Mouse (Mus musculus): Measurements from ENCODE around the gene Pi4ka. TPM values are rescaled to one million over a fixed set of nuclear protein-coding genes. Genes with fewer than 3 reads are reported as not detected.

The Pi4ka gene
- polyA plus RNA-seq, 1 experiment from 2014 or later: 29.4 TPM

GRCm38 (mm10) chr16:17392784-17393183 is 13.3 kb downstream of the Pi4ka start:
- no peak for ATAC-seq (ENCODE audit: insufficient number of reproducible peaks, low FRiP score, low TSS enrichment, low read depth)
- 53% methylated on average over 4 of the region's 4 CpGs for WGBS

GRCm38 (mm10) chr16:17383594-17384326 is 22.4 kb downstream of the Pi4ka start:
- H3K4me1 ChIP-seq: no peaks in the 10 kb centered on the region
- H3K4me2 ChIP-seq (replicated peaks): no peak overlapping the region
- ATAC-seq (ENCODE audit: insufficient number of reproducible peaks, low FRiP score, low TSS enrichment, low read depth): no peak
- no peak overlapping the region for H3K4me3 ChIP-seq (replicated peaks)
- H3K9me3 ChIP-seq (replicated peaks): no peaks in the 10 kb centered on the region
- 85% methylated on average over 2 of the region's 2 CpGs for WGBS
- H3K9ac ChIP-seq: no peak overlapping the region
- H3K27me3 ChIP-seq: no peaks in the 10 kb centered on the region
- peaks cover 14% of the 10 kb centered on the region for H3K36me3 ChIP-seq
- H3K27ac ChIP-seq (replicated peaks): no peak overlapping the region

More at GRCm38 (mm10) chr16:17392784-17393183, 13.3 kb downstream of the Pi4ka start:
- no peak overlapping the region for H3K27ac ChIP-seq (replicated peaks)
- H3K9ac ChIP-seq: no peak overlapping the region
- no peaks in the 10 kb centered on the region for H3K27me3 ChIP-seq
- H3K36me3 ChIP-seq: peaks cover 8% of the 10 kb centered on the region; the same call in 1 of the 2 replicates
- H3K4me2 ChIP-seq (replicated peaks): no peak overlapping the region
- no peak overlapping the region for H3K4me3 ChIP-seq (replicated peaks)
- H3K4me1 ChIP-seq: peaks cover 6% of the 10 kb centered on the region
- no peaks in the 10 kb centered on the region for H3K9me3 ChIP-seq (replicated peaks)

- WGBS: 86% methylated on average over 4 of the region's 4 CpGs
- no peak for ATAC-seq (ENCODE audit: insufficient number of reproducible peaks, low FRiP score, low TSS enrichment, low read depth)
Observed at GRCm38 (mm10) chr16:17382306-17382705, 23.8 kb downstream of the Pi4ka start.

GRCm38 (mm10) chr16:17358787-17359186 is 47.3 kb downstream of the Pi4ka start:
- H3K4me2 ChIP-seq (replicated peaks): no peak overlapping the region
- H3K27ac ChIP-seq (replicated peaks): no peak overlapping the region
- H3K36me3 ChIP-seq: peaks cover 46% of the 10 kb centered on the region
- H3K27me3 ChIP-seq: no peaks in the 10 kb centered on the region
- no peaks in the 10 kb centered on the region for H3K9me3 ChIP-seq (replicated peaks)
- ATAC-seq (ENCODE audit: insufficient number of reproducible peaks, low FRiP score, low TSS enrichment, low read depth): no peak
- H3K4me1 ChIP-seq: no peaks in the 10 kb centered on the region
- WGBS: 95% methylated on average over 4 of the region's 4 CpGs
- H3K4me3 ChIP-seq (replicated peaks): no peak overlapping the region
- H3K9ac ChIP-seq: no peak overlapping the region

More at GRCm38 (mm10) chr16:17382306-17382705, 23.8 kb downstream of the Pi4ka start:
- no peaks in the 10 kb centered on the region for H3K27me3 ChIP-seq
- H3K9ac ChIP-seq: no peak overlapping the region
- no peak overlapping the region for H3K27ac ChIP-seq (replicated peaks)
- no peaks in the 10 kb centered on the region for H3K9me3 ChIP-seq (replicated peaks)
- H3K4me3 ChIP-seq (replicated peaks): no peak overlapping the region
- no peaks in the 10 kb centered on the region for H3K4me1 ChIP-seq
- peaks cover 18% of the 10 kb centered on the region for H3K36me3 ChIP-seq
- no peak overlapping the region for H3K4me2 ChIP-seq (replicated peaks)

- Histone ChIP-seq H3K4me2 (replicated peaks) (no peak overlapping the region), H3K4me1 (no peaks in the 10 kb centered on the region), H3K9ac (no peak overlapping the region), H3K36me3 (peaks cover 52% of the 10 kb centered on the region), H3K27ac (replicated peaks) (no peak overlapping the region), H3K4me3 (replicated peaks) (no peak overlapping the region), H3K27me3 (no peaks in the 10 kb centered on the region), H3K9me3 (replicated peaks) (no peaks in the 10 kb centered on the region)
- ATAC-seq (ENCODE audit: insufficient number of reproducible peaks, low FRiP score, low TSS enrichment, low read depth): no peak
- WGBS: 86% methylated on average over 6 of the region's 6 CpGs
Observed at GRCm38 (mm10) chr16:17356031-17356430, 50.1 kb downstream of the Pi4ka start.

GRCm38 (mm10) chr16:17346766-17347165 is 59.3 kb downstream of the Pi4ka start:
- Histone ChIP-seq H3K9me3 (replicated peaks) (no peaks in the 10 kb centered on the region), H3K4me2 (replicated peaks) (no peak overlapping the region), H3K4me3 (replicated peaks) (no peak overlapping the region), H3K9ac (no peak overlapping the region), H3K36me3 (peaks cover 40% of the 10 kb centered on the region), H3K4me1 (no peaks in the 10 kb centered on the region), H3K27me3 (no peaks in the 10 kb centered on the region), H3K27ac (replicated peaks) (no peak overlapping the region)
- WGBS: 86% methylated on average over 1 of the region's 1 CpGs
- no peak for ATAC-seq (ENCODE audit: insufficient number of reproducible peaks, low FRiP score, low TSS enrichment, low read depth)

GRCm38 (mm10) chr16:17345813-17346155 is 60.3 kb downstream of the Pi4ka start:
- H3K27me3 ChIP-seq: no peaks in the 10 kb centered on the region
- H3K27ac ChIP-seq (replicated peaks): no peak overlapping the region
- no peak for ATAC-seq (ENCODE audit: insufficient number of reproducible peaks, low FRiP score, low TSS enrichment, low read depth)
- no peaks in the 10 kb centered on the region for H3K9me3 ChIP-seq (replicated peaks)
- no peak overlapping the region for H3K9ac ChIP-seq
- WGBS: 89% methylated on average over 2 of the region's 2 CpGs
- H3K4me2 ChIP-seq (replicated peaks): no peak overlapping the region
- no peak overlapping the region for H3K4me3 ChIP-seq (replicated peaks)
- peaks cover 33% of the 10 kb centered on the region for H3K36me3 ChIP-seq
- no peaks in the 10 kb centered on the region for H3K4me1 ChIP-seq

GRCm38 (mm10) chr16:17345141-17345812 is 60.8 kb downstream of the Pi4ka start:
- no peak overlapping the region for H3K27ac ChIP-seq (replicated peaks)
- no peak overlapping the region for H3K4me3 ChIP-seq (replicated peaks)
- H3K4me1 ChIP-seq: no peaks in the 10 kb centered on the region
- no peak overlapping the region for H3K4me2 ChIP-seq (replicated peaks)
- WGBS: 85% methylated on average over 8 of the region's 8 CpGs
- H3K27me3 ChIP-seq: no peaks in the 10 kb centered on the region
- no peaks in the 10 kb centered on the region for H3K9me3 ChIP-seq (replicated peaks)
- H3K36me3 ChIP-seq: peaks cover 28% of the 10 kb centered on the region
- H3K9ac ChIP-seq: no peak overlapping the region
- no peak for ATAC-seq (ENCODE audit: insufficient number of reproducible peaks, low FRiP score, low TSS enrichment, low read depth)

- no peaks in the 10 kb centered on the region for H3K9me3 ChIP-seq (replicated peaks)
- H3K4me1 ChIP-seq: no peaks in the 10 kb centered on the region
- no peak overlapping the region for H3K27ac ChIP-seq (replicated peaks)
- H3K4me2 ChIP-seq (replicated peaks): no peak overlapping the region
- H3K27me3 ChIP-seq: no peaks in the 10 kb centered on the region
- no peak for ATAC-seq (ENCODE audit: insufficient number of reproducible peaks, low FRiP score, low TSS enrichment, low read depth)
- whole genome bisulfite sequencing: 91% methylated on average over 4 of the region's 4 CpGs
- H3K4me3 ChIP-seq (replicated peaks): no peak overlapping the region
- no peak overlapping the region for H3K9ac ChIP-seq
- H3K36me3 ChIP-seq: peaks cover 23% of the 10 kb centered on the region; the same call in 1 of the 2 replicates
Observed at GRCm38 (mm10) chr16:17341847-17342246, 64.3 kb downstream of the Pi4ka start.

GRCm38 (mm10) chr16:17340705-17341104 is 65.4 kb downstream of the Pi4ka start:
- Histone ChIP-seq H3K9ac (no peak overlapping the region), H3K36me3 (peaks cover 18% of the 10 kb centered on the region; the same call in 1 of the 2 replicates), H3K9me3 (replicated peaks) (no peaks in the 10 kb centered on the region), H3K4me3 (replicated peaks) (no peak overlapping the region), H3K27me3 (no peaks in the 10 kb centered on the region), H3K4me2 (replicated peaks) (no peak overlapping the region), H3K27ac (replicated peaks) (no peak overlapping the region), H3K4me1 (no peaks in the 10 kb centered on the region)
- no peak for ATAC-seq (ENCODE audit: insufficient number of reproducible peaks, low FRiP score, low TSS enrichment, low read depth)
- WGBS: 82% methylated on average over 2 of the region's 2 CpGs

GRCm38 (mm10) chr16:17339701-17340100 is 66.4 kb downstream of the Pi4ka start:
- Histone ChIP-seq H3K36me3 (peaks cover 18% of the 10 kb centered on the region; the same call in 1 of the 2 replicates), H3K27ac (replicated peaks) (no peak overlapping the region), H3K4me3 (replicated peaks) (no peak overlapping the region), H3K4me2 (replicated peaks) (no peak overlapping the region), H3K9me3 (replicated peaks) (no peaks in the 10 kb centered on the region), H3K4me1 (no peaks in the 10 kb centered on the region), H3K9ac (no peak overlapping the region), H3K27me3 (no peaks in the 10 kb centered on the region)
- ATAC-seq (ENCODE audit: insufficient number of reproducible peaks, low FRiP score, low TSS enrichment, low read depth): no peak
- WGBS: 85% methylated on average over 7 of the region's 7 CpGs
